Mouse (Mus musculus) limb, embryonic 12.5 days (tissue): ENCODE data around the gene Gm3402. TPM values are rescaled to one million over a fixed set of nuclear protein-coding genes. Genes with fewer than 3 reads are reported as not detected.
"Not testable (repeated sequence)": the region's sequence is repeated elsewhere in the genome, so short reads cannot be mapped to it uniquely, and the experiment has no call there.

Source experiments
- ATAC-seq: fragments of 200-750 bp; cut with Nextera tagmentation; 2 replicates; pipeline ENCODE4 v1.8.0; 2017; ENCODE audit warnings: low read depth, moderate TSS enrichment; ENCODE audit not compliant: insufficient number of reproducible peaks, insufficient read depth, low FRiP score, low TSS enrichment
- H3K27ac ChIP-seq: fragments of 300-500 bp; sonication (generic); 2 replicates; pipeline ENCODE4 v1.5.1; 2016; ENCODE audit warnings: mild to moderate bottlenecking, moderate library complexity
- H3K27me3 ChIP-seq: fragments of 300-500 bp; sonication (generic); 2 replicates; pipeline ENCODE4 v1.6.1; 2016; ENCODE audit warnings: mild to moderate bottlenecking, moderate library complexity
- H3K36me3 ChIP-seq: fragments of 300-500 bp; sonication (generic); 2 replicates; pipeline ENCODE4 v1.6.1; 2016; ENCODE audit warnings: mild to moderate bottlenecking, moderate library complexity
- H3K4me1 ChIP-seq: fragments of 300-500 bp; sonication (generic); replicated peaks from 2 replicates; pipeline ENCODE4 v1.6.1; 2016
- H3K4me2 ChIP-seq: fragments of 300-500 bp; sonication (generic); 2 replicates; pipeline ENCODE4 v1.6.1; 2016; ENCODE audit warnings: mild to moderate bottlenecking, moderate library complexity
- H3K4me3 ChIP-seq: fragments of 300-500 bp; sonication (generic); replicated peaks from 2 replicates; pipeline ENCODE4 v1.5.1; 2016; ENCODE audit warnings: mild to moderate bottlenecking
- H3K9ac ChIP-seq: fragments of 300-500 bp; sonication (generic); replicated peaks from 2 replicates; pipeline ENCODE4 v1.6.1; 2016; ENCODE audit warnings: mild to moderate bottlenecking, moderate library complexity
- H3K9me3 ChIP-seq: fragments of 300-500 bp; sonication (generic); 2 replicates; pipeline ENCODE4 v1.6.1; 2016; ENCODE audit warnings: mild to moderate bottlenecking, moderate library complexity
- WGBS: fragments of 180-500 bp; shearing (Covaris S2); methylation state at CpG from one replicate; pipeline ENCODE4 v1.1.7; 2016; 5-methylcytosine and 5-hydroxymethylcytosine counted together
- polyA plus RNA-seq: library from polyadenylated mRNA; unstranded; fragments of >200 nt; fragmentation: Nextera tagmentation; extraction: Ambion mirVana; gene quantifications from 2 replicates; pipeline ENCODE4 v1.2.1, GENCODE M21; 2016

The Gm3402 gene
- polyA plus RNA-seq, 1 experiment from 2014 or later: not detected

DNA sequence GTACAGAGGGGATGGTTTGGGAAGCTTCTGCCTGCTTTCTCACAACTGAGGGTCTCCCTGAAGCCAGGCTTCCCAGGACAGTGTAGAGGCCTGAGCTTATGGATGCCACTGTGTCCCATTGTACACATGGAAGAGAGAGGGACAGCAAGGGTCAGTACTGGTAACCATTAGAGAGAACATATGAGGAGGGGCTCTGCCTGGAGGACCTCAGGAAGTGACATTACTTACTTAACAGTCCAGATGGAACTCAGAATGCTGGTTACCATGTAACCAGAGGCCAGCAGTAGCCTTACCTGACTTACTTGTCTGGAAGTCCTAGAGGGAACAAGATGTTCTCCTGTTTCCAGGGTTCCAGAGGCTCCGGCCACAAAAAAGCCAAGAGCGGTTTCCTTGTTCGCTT, 23.4 kb downstream of the Gm3402 start, which contains the start of gene Gm3409:
Gene Gm3409, plus strand, starts transcription at position 301 of the 400 bp plus-strand sequence.
- not testable (repeated sequence) for ATAC-seq, H3K27ac ChIP-seq, H3K9ac ChIP-seq, H3K4me2 ChIP-seq, H3K27me3 ChIP-seq, H3K36me3 ChIP-seq, H3K4me1 ChIP-seq, H3K9me3 ChIP-seq, H3K4me3 ChIP-seq
- 100% methylated on average over 3 of the region's 3 CpGs for WGBS

GRCm38 (mm10) chr5:146555836-146556235, 41.9 kb downstream of the Gm3402 start, which contains the start of gene Gm3415:
Gene Gm3415 (plus strand): TSS chr5:146556136.
- WGBS: no CpG with 5 or more reads among the region's 3 CpGs
- ATAC-seq: not testable (repeated sequence)

GRCm38 (mm10) chr5:146564259-146564658, 50.3 kb downstream of the Gm3402 start:
- no peak for ATAC-seq
- no peak overlapping the region for H3K4me2 ChIP-seq
- WGBS: 73% methylated on average over 1 of the region's 1 CpGs
- no peaks in the 10 kb centered on the region for H3K36me3 ChIP-seq
- no peaks in the 10 kb centered on the region for H3K27me3 ChIP-seq
- no peak overlapping the region for H3K27ac ChIP-seq
- H3K4me3 ChIP-seq: no peak overlapping the region
- no peaks in the 10 kb centered on the region for H3K9me3 ChIP-seq
- no peaks in the 10 kb centered on the region for H3K4me1 ChIP-seq
- H3K9ac ChIP-seq: no peak overlapping the region

More at GRCm38 (mm10) chr5:146555836-146556235, 41.9 kb downstream of the Gm3402 start, which contains the start of gene Gm3415:
- H3K9me3 ChIP-seq, H3K4me2 ChIP-seq, H3K27ac ChIP-seq, H3K9ac ChIP-seq, H3K4me3 ChIP-seq, H3K27me3 ChIP-seq, H3K36me3 ChIP-seq, H3K4me1 ChIP-seq: not testable (repeated sequence)

Other genes starting within 250 kb of the Gm3402 start
- gene Wasf3, start 129.1 kb upstream of the Gm3402 start, polyA plus RNA-seq: 4.4 and 4.6 TPM in 2 replicates
- gene Gm6408, start 32.2 kb upstream of the Gm3402 start, polyA plus RNA-seq: not detected in 2 replicates
- gene Gm6370, start 22.8 kb upstream of the Gm3402 start, polyA plus RNA-seq: not detected in 2 replicates
- not detected in 2 replicates for gene 4930449I24Rik, start 11.7 kb upstream of the Gm3402 start, polyA plus RNA-seq
- gene Gm3404, start 11.7 kb downstream of the Gm3402 start, polyA plus RNA-seq: not detected in 2 replicates
- gene Gm3409, start 23.5 kb downstream of the Gm3402 start, polyA plus RNA-seq: not detected in 2 replicates
- gene Gm3415, start 42.0 kb downstream of the Gm3402 start, polyA plus RNA-seq: not detected in 2 replicates
- 0.18 and 0.28 TPM in 2 replicates for gene Gpr12, start 71.1 kb downstream of the Gm3402 start, polyA plus RNA-seq